Mouse (Mus musculus): ENCODE measurements around the gene Smyd3. TPM values are rescaled to one million over a fixed set of nuclear protein-coding genes. Genes with fewer than 3 reads are reported as not detected.

Smyd3 gene
- total RNA-seq, 2 experiments from 2014 or later = 4.3 to 5.1 TPM

GRCm38 (mm10) chr1:179539887-179540286, 22.0 kb upstream of the Smyd3 start:
- intact Hi-C loops (cut with DNase I; ENCODE audit: low total_unique reads) = loop anchor here (5.0 to 10.0 kb wide), 2 partner anchors 72 to 215 kb away; no protein-coding TSS in a partner anchor
- DNase-seq = no peak

- intact Hi-C loops (cut with DNase I; ENCODE audit: low total_unique reads) = loop anchor here (10.0 kb wide), 1 partner anchor 216 kb away; no protein-coding TSS in a partner anchor
- DNase-seq = no peak
These were observed 21.2 kb upstream of the Smyd3 start for GRCm38 (mm10) chr1:179539054-179539453.

GRCm38 (mm10) chr1:179519901-179520300, 2.1 kb upstream of the Smyd3 start:
- intact Hi-C loops (cut with DNase I; ENCODE audit: low total_unique reads) = loop anchor here (5.0 kb wide), 1 partner anchor 102 kb away; no protein-coding TSS in a partner anchor
- DNase-seq = no peak

GRCm38 (mm10) chr1:179516941-179517712, 714 bp downstream of the Smyd3 start:
- intact Hi-C loops (cut with DNase I; ENCODE audit: low total_unique reads) = loop anchor here (5.0 kb wide), 1 partner anchor 105 kb away; no protein-coding TSS in a partner anchor
- DNase-seq = no peak

- no peak for DNase-seq
- intact Hi-C loops (cut with DNase I; ENCODE audit: low total_unique reads) = no loop called here
These were observed 5.9 kb downstream of the Smyd3 start for GRCm38 (mm10) chr1:179511895-179512294.

GRCm38 (mm10) chr1:179510546-179511340, 7.1 kb downstream of the Smyd3 start:
- intact Hi-C loops (cut with DNase I; ENCODE audit: low total_unique reads) = no loop called here

GRCm38 (mm10) chr1:179506530-179507315, 11.1 kb downstream of the Smyd3 start:
- intact Hi-C loops (cut with DNase I; ENCODE audit: low total_unique reads) = loop anchor here (5.0 to 10.0 kb wide), 2 partner anchors 121 to 228 kb away; no protein-coding TSS in a partner anchor
- no peak for DNase-seq

More at GRCm38 (mm10) chr1:179510546-179511340, 7.1 kb downstream of the Smyd3 start:
- no peak for DNase-seq

- DNase-seq = no peak
- intact Hi-C loops (cut with DNase I; ENCODE audit: low total_unique reads) = loop anchor here (10.0 kb wide), 1 partner anchor 232 kb away; no protein-coding TSS in a partner anchor
These were observed 15.3 kb downstream of the Smyd3 start for GRCm38 (mm10) chr1:179502565-179502964.

GRCm38 (mm10) chr1:179499257-179499656, 18.6 kb downstream of the Smyd3 start:
- no peak for DNase-seq
- intact Hi-C loops (cut with DNase I; ENCODE audit: low total_unique reads) = no loop called here

- DNase-seq = no peak
- intact Hi-C loops (cut with DNase I; ENCODE audit: low total_unique reads) = no loop called here
These were observed 24.9 kb downstream of the Smyd3 start for GRCm38 (mm10) chr1:179492908-179493307.

GRCm38 (mm10) chr1:179488520-179488919, 29.3 kb downstream of the Smyd3 start:
- DNase-seq = no peak
- intact Hi-C loops (cut with DNase I; ENCODE audit: low total_unique reads) = no loop called here

GRCm38 (mm10) chr1:179487990-179488389, 29.9 kb downstream of the Smyd3 start:
- intact Hi-C loops (cut with DNase I; ENCODE audit: low total_unique reads) = no loop called here
- no peak for DNase-seq

- intact Hi-C loops (cut with DNase I; ENCODE audit: low total_unique reads) = no loop called here
These were observed 30.6 kb downstream of the Smyd3 start for GRCm38 (mm10) chr1:179487238-179487637.

GRCm38 (mm10) chr1:179485784-179486540, 31.9 kb downstream of the Smyd3 start:
- intact Hi-C loops (cut with DNase I; ENCODE audit: low total_unique reads) = no loop called here
- DNase-seq = no peak

More at GRCm38 (mm10) chr1:179487238-179487637, 30.6 kb downstream of the Smyd3 start:
- DNase-seq = no peak

GRCm38 (mm10) chr1:179480862-179481261, 37.0 kb downstream of the Smyd3 start:
- intact Hi-C loops (cut with DNase I; ENCODE audit: low total_unique reads) = no loop called here
- DNase-seq = no peak

- no peak for DNase-seq
- intact Hi-C loops (cut with DNase I; ENCODE audit: low total_unique reads) = loop anchor here (10.0 kb wide), 1 partner anchor 243 kb away; no protein-coding TSS in a partner anchor
These were observed 40.5 kb downstream of the Smyd3 start for GRCm38 (mm10) chr1:179477157-179477902.

- DNase-seq = no peak
- intact Hi-C loops (cut with DNase I; ENCODE audit: low total_unique reads) = loop anchor here (10.0 kb wide), 1 partner anchor 242 kb away; no protein-coding TSS in a partner anchor
These were observed 41.2 kb downstream of the Smyd3 start for GRCm38 (mm10) chr1:179476461-179477156.
